Mouse (Mus musculus) ES-E14 (cell line): ENCODE measurements at regions not wholly inside any gene's neighbourhood (a gene's known extent, or its start where the extent isn't known, plus 50 kb on each side); places are given as distances from the start of the nearest gene placed in this dataset.

Experiments
- DNase-seq: peaks from one replicate; pipeline ENCODE4 v3.0.0-alpha.2; 2013; ENCODE audit warnings: low read depth, low spot score
- H3K27ac ChIP-seq: 2 replicates; pipeline ENCODE4 v1.5.1; 2012; ENCODE audit warnings: low read depth, mild to moderate bottlenecking, low read length, moderate library complexity, mixed read lengths; ENCODE audit not compliant: poor library complexity, insufficient read depth, severe bottlenecking
- H3K36me3 ChIP-seq: 2 replicates; pipeline ENCODE4 v1.6.1; 2012; ENCODE audit warnings: mild to moderate bottlenecking, low read length, moderate library complexity, mixed read lengths; ENCODE audit not compliant: control insufficient read depth, poor library complexity, insufficient read depth, severe bottlenecking
- H3K4me1 ChIP-seq, 2 experiments: fragments of 150-350 bp in 1 of 2; sonication (generic) in 1 of 2; 2 replicates each; pipeline ENCODE4 v1.6.1; 2012; ENCODE audit warnings: low read length in 2 of 2, mild to moderate bottlenecking in 1 of 2, mixed read lengths in 1 of 2; ENCODE audit not compliant: control insufficient read depth in 2 of 2, insufficient read depth in 2 of 2, poor library complexity in 1 of 2
- H3K4me3 ChIP-seq, 2 experiments: fragments of 150-350 bp in 1 of 2; sonication (generic) in 1 of 2; 2 replicates each; pipeline ENCODE4 v1.5.1; 2012; ENCODE audit warnings: low read length in 2 of 2, low read depth in 1 of 2, mild to moderate bottlenecking in 1 of 2, mixed read lengths in 1 of 2; ENCODE audit not compliant: insufficient read depth in 1 of 2, poor library complexity in 1 of 2, severe bottlenecking in 1 of 2
- H3K9ac ChIP-seq: 2 replicates; pipeline ENCODE4 v1.6.1; 2012; ENCODE audit warnings: low read depth, mild to moderate bottlenecking, low read length, mixed read lengths; ENCODE audit not compliant: poor library complexity, insufficient read depth, severe bottlenecking
- H3K9me3 ChIP-seq: fragments of 150-350 bp; sonication (generic); 2 replicates; pipeline ENCODE4 v1.6.1; 2012; ENCODE audit warnings: low read depth, mild to moderate bottlenecking, low read length; ENCODE audit not compliant: control insufficient read depth, insufficient read depth
- CHD2 ChIP-seq: IDR thresholded peaks from 2 replicates; pipeline ENCODE4 v1.6.1; 2014; ENCODE audit warnings: mild to moderate bottlenecking, low read depth, low read length, inconsistent platforms
- HCFC1 ChIP-seq: IDR thresholded peaks from 2 replicates; pipeline ENCODE4 v1.6.1; 2012; ENCODE audit warnings: low read length, inconsistent platforms, borderline replicate concordance; ENCODE audit not compliant: insufficient read depth
- MAFK ChIP-seq: IDR thresholded peaks from 2 replicates; pipeline ENCODE4 v1.6.1; 2014; ENCODE audit warnings: mild to moderate bottlenecking, low read depth, low read length, inconsistent platforms; ENCODE audit not compliant: insufficient read depth
- ZC3H11A ChIP-seq: IDR thresholded peaks from 2 replicates; pipeline ENCODE4 v1.6.1; 2012; ENCODE audit warnings: low read depth, mild to moderate bottlenecking, inconsistent platforms, low read length, borderline replicate concordance
- ZNF384 ChIP-seq: IDR thresholded peaks from 2 replicates; pipeline ENCODE4 v1.6.1; 2012; ENCODE audit warnings: low read depth, low read length, inconsistent platforms
- in situ Hi-C, 2 experiments: fragments of 600-800 bp; cut with MboI; formaldehyde crosslinking; loops; one replicate each; pipeline ENCODE4 v1.15.1; 2025; ENCODE audit warnings: low sequenced_read_pairs in 2 of 2, inconsistent platforms in 1 of 2; ENCODE audit not compliant: unreplicated experiment in 2 of 2

- Histone ChIP-seq H3K4me3 (no peak overlapping the region), H3K9ac (no peak overlapping the region), H3K27ac (no peak overlapping the region), H3K4me1 (no peaks in the 10 kb centered on the region), H3K36me3 (no peaks in the 10 kb centered on the region), H3K9me3 (no peaks in the 10 kb centered on the region)
- no peak for DNase-seq
- in situ Hi-C loops, result no loop called here
- TF ChIP-seq CHD2 (no peak), MAFK (no peak), ZC3H11A (no peak), ZNF384 (no peak), HCFC1 (no peak)
Observed at GRCm38 (mm10) chr3:149476151-149476550, 485.8 kb upstream of the Adgrl2 start.

GRCm38 (mm10) chr3:149466973-149467372 is 476.6 kb upstream of the Adgrl2 start:
- Histone ChIP-seq H3K36me3 (no peaks in the 10 kb centered on the region), H3K9me3 (no peaks in the 10 kb centered on the region), H3K9ac (no peak overlapping the region), H3K27ac (no peak overlapping the region), H3K4me3 (no peak overlapping the region), H3K4me1 (no peaks in the 10 kb centered on the region)
- no peak for DNase-seq
- TF ChIP-seq MAFK (no peak), CHD2 (no peak), ZC3H11A (no peak), ZNF384 (no peak), HCFC1 (no peak)
- in situ Hi-C loops, result no loop called here

- DNase-seq, result no peak
- no peak overlapping the region for H3K4me3 ChIP-seq
- in situ Hi-C loops, result no loop called here
Observed at GRCm38 (mm10) chr3:149464603-149465002, 474.2 kb upstream of the Adgrl2 start.

DNA sequence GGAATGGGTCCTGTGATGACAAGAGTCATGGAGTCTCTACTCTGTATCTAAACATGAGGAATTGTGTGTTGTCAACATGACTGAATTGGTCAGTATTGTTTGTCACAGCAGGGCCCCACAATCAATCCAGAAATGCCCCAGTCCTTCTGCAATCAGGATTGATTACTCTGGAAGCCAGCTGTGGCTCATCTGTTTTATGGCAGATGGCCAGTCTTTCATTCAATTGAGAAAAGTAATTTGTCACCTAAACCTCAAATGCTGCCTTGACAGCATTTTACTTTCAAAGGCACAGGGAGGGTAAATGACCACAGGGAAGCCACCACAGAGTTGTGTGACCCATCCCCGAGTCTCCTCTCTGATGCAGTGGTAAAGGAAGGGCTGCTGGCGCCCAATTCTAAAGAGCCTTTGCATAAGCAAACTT is 471.8 kb upstream of the Adgrl2 start:
- no peak for TF ChIP-seq ZNF384
- Histone ChIP-seq H3K4me3 (no peak overlapping the region), H3K9ac (no peak overlapping the region), H3K27ac (no peak overlapping the region), H3K36me3 (no peaks in the 10 kb centered on the region), H3K9me3 (no peaks in the 10 kb centered on the region), H3K4me1 (no peaks in the 10 kb centered on the region)
- in situ Hi-C loops, result no loop called here
- DNase-seq, result no peak

More at GRCm38 (mm10) chr3:149464603-149465002, 474.2 kb upstream of the Adgrl2 start:
- no peaks in the 10 kb centered on the region for H3K9me3 ChIP-seq
- no peak overlapping the region for H3K27ac ChIP-seq
- no peaks in the 10 kb centered on the region for H3K4me1 ChIP-seq
- no peak overlapping the region for H3K9ac ChIP-seq
- TF ChIP-seq ZNF384 (no peak), CHD2 (no peak), MAFK (no peak), HCFC1 (no peak), ZC3H11A (no peak)
- no peaks in the 10 kb centered on the region for H3K36me3 ChIP-seq

DNA sequence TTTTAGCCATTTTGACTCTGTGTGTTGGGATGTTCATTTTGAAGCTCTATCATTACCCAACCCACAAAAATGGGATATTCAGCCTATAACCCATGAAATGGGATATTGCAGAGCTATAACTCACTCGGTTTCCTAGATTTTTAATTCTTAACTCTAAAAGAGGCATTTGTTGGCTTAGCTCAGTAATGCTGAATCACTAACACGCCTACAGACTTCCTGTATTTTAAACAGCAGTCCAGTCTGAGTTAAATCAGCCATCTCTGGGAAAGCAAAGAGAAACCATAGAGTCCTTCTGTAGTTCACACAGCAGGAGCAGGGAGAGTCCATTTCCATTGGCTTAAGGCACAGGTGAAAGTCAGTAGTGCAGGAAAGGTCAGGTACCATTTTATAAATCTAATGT is 471.3 kb upstream of the Adgrl2 start:
- no peak for DNase-seq
- Histone ChIP-seq H3K9me3 (no peaks in the 10 kb centered on the region), H3K27ac (no peak overlapping the region), H3K9ac (no peak overlapping the region), H3K4me3 (no peak overlapping the region), H3K36me3 (no peaks in the 10 kb centered on the region), H3K4me1 (no peaks in the 10 kb centered on the region)
- TF ChIP-seq ZNF384 (no peak), MAFK (no peak), ZC3H11A (no peak), HCFC1 (no peak), CHD2 (no peak)
- in situ Hi-C loops, result no loop called here
